8 mouse cellular contexts compared by ENCODE assay signal in genomic region chr9:44135731-44136411, GRCm38 (mm10). TPM values are rescaled to one million over a fixed set of nuclear protein-coding genes. Genes with fewer than 3 reads are reported as not detected.
DNase-seq lines count a peak whose midpoint lies in the region; ATAC-seq lines count a peak whose summit lies in the region.

No protein-coding gene starts in this region.

- H3K9ac ChIP-seq in midbrain, embryonic 16.5 days (ENCODE audit: low read depth, low read length): no peak overlapping the region
- peak overlapping the region; percentile 77 for H3K9ac ChIP-seq in embryonic facial prominence, embryonic 13.5 days
- H3K9ac ChIP-seq in stomach, embryonic 14.5 days (replicated peaks; ENCODE audit: low read depth, low read length): peak overlapping the region; percentile 52

- peak overlapping the region; percentile 59 for H3K4me3 ChIP-seq in midbrain, embryonic 10.5 days
- no peak overlapping the region for H3K4me3 ChIP-seq in midbrain, embryonic 16.5 days (ENCODE audit: low read depth, low read length)
- H3K4me3 ChIP-seq in embryonic facial prominence, embryonic 13.5 days: peak overlapping the region; percentile 67
- H3K4me3 ChIP-seq in limb, embryonic 10.5 days: peak overlapping the region; percentile 63
- peak overlapping the region; percentile 62 for H3K4me3 ChIP-seq in stomach, embryonic 14.5 days (ENCODE audit: low read depth, low read length)

- DNase-seq in midbrain, embryonic 10.5 days (ENCODE audit: low spot score): no peak
- no peak for DNase-seq in limb, embryonic 10.5 days (ENCODE audit: low spot score)
- no peak for DNase-seq in adrenal gland, postnatal 4 days (ENCODE audit: low spot score in 2 of 2)
- no peak for DNase-seq in layer of hippocampus, postnatal 10 days (ENCODE audit: low spot score in 2 of 2)
- no peak for DNase-seq in frontal cortex, postnatal 25 days (ENCODE audit: low spot score in 2 of 2)

- no peak overlapping the region for H3K4me2 ChIP-seq in midbrain, embryonic 16.5 days (ENCODE audit: low read length)
- peak overlapping the region; percentile 83 for H3K4me2 ChIP-seq in embryonic facial prominence, embryonic 13.5 days
- peak overlapping the region; percentile 82 for H3K4me2 ChIP-seq in stomach, embryonic 14.5 days (replicated peaks; ENCODE audit: low read depth, low read length)

- H3K27me3 ChIP-seq in midbrain, embryonic 10.5 days (ENCODE audit: low read depth, poor library complexity, severe bottlenecking): peaks cover 66% of the 10 kb centered on the region
- H3K27me3 ChIP-seq in midbrain, embryonic 16.5 days (ENCODE audit: control insufficient read depth, insufficient read depth, low read depth, low read length): peaks cover 35% of the 10 kb centered on the region
- H3K27me3 ChIP-seq in embryonic facial prominence, embryonic 13.5 days: peaks cover 43% of the 10 kb centered on the region
- peaks cover 66% of the 10 kb centered on the region for H3K27me3 ChIP-seq in limb, embryonic 10.5 days (ENCODE audit: low read depth, poor library complexity, severe bottlenecking)
- H3K27me3 ChIP-seq in stomach, embryonic 14.5 days (ENCODE audit: control insufficient read depth, insufficient read depth, low read length): no peaks in the 10 kb centered on the region

- 69% methylated on average over 7 of the region's 7 CpGs for WGBS in midbrain, embryonic 10.5 days
- WGBS in midbrain, embryonic 16.5 days: 59% methylated on average over 7 of the region's 7 CpGs
- 43% methylated on average over 7 of the region's 7 CpGs for WGBS in embryonic facial prominence, embryonic 13.5 days
- 66% methylated on average over 7 of the region's 7 CpGs for WGBS in limb, embryonic 10.5 days
- 46% methylated on average over 7 of the region's 7 CpGs for WGBS in stomach, embryonic 14.5 days

- H3K36me3 ChIP-seq in midbrain, embryonic 10.5 days: peaks cover 27% of the 10 kb centered on the region
- no peaks in the 10 kb centered on the region for H3K36me3 ChIP-seq in midbrain, embryonic 16.5 days (ENCODE audit: control insufficient read depth, insufficient read depth, low read length)
- H3K36me3 ChIP-seq in embryonic facial prominence, embryonic 13.5 days: peaks cover 30% of the 10 kb centered on the region
- 0 out of 2 replicates have a peak, but pooled peaks cover 18% of the 10 kb centered on the region for H3K36me3 ChIP-seq in limb, embryonic 10.5 days
- H3K36me3 ChIP-seq in stomach, embryonic 14.5 days (ENCODE audit: control insufficient read depth, insufficient read depth, low read length): peaks cover 11% of the 10 kb centered on the region

- no peak for ATAC-seq in midbrain, embryonic 16.5 days
- no peak for ATAC-seq in embryonic facial prominence, embryonic 13.5 days (ENCODE audit: insufficient number of reproducible peaks, insufficient read depth, low FRiP score, low TSS enrichment, low read depth)
- no peak for ATAC-seq in stomach, embryonic 14.5 days (ENCODE audit: insufficient number of reproducible peaks, insufficient read depth, low FRiP score, low read depth)

- H3K27ac ChIP-seq in midbrain, embryonic 10.5 days (replicated peaks): peak overlapping the region; percentile 78; the same call in 1 of the 2 replicates
- H3K27ac ChIP-seq in midbrain, embryonic 16.5 days (ENCODE audit: low read length): no peak overlapping the region
- peak overlapping the region; percentile 68 for H3K27ac ChIP-seq in embryonic facial prominence, embryonic 13.5 days
- peak overlapping the region; percentile 73; the same call in 1 of the 2 replicates for H3K27ac ChIP-seq in limb, embryonic 10.5 days
- peak overlapping the region; percentile 70; the same call in 1 of the 2 replicates for H3K27ac ChIP-seq in stomach, embryonic 14.5 days (ENCODE audit: low read length)

- no peaks in the 10 kb centered on the region for H3K9me3 ChIP-seq in midbrain, embryonic 10.5 days (replicated peaks)
- H3K9me3 ChIP-seq in midbrain, embryonic 16.5 days (replicated peaks; ENCODE audit: control insufficient read depth, low read length, poor library complexity, severe bottlenecking): no peaks in the 10 kb centered on the region
- no peaks in the 10 kb centered on the region for H3K9me3 ChIP-seq in embryonic facial prominence, embryonic 13.5 days
- no peaks in the 10 kb centered on the region for H3K9me3 ChIP-seq in limb, embryonic 10.5 days (replicated peaks)
- no peaks in the 10 kb centered on the region for H3K9me3 ChIP-seq in stomach, embryonic 14.5 days (ENCODE audit: control insufficient read depth, low read depth, low read length)

- H3K4me1 ChIP-seq in midbrain, embryonic 10.5 days: peaks cover 54% of the 10 kb centered on the region
- peaks cover 15% of the 10 kb centered on the region for H3K4me1 ChIP-seq in midbrain, embryonic 16.5 days (ENCODE audit: control insufficient read depth, insufficient read depth, low read length)
- H3K4me1 ChIP-seq in embryonic facial prominence, embryonic 13.5 days: peaks cover 44% of the 10 kb centered on the region
- peaks cover 58% of the 10 kb centered on the region for H3K4me1 ChIP-seq in limb, embryonic 10.5 days
- H3K4me1 ChIP-seq in stomach, embryonic 14.5 days (ENCODE audit: control insufficient read depth, insufficient read depth, low read length): peaks cover 34% of the 10 kb centered on the region

RNA-seq across cellular contexts. Expression of gene Mcam, which starts 1.6 kb away (rescaled TPM):
- 12.0 and 13.7 TPM in 2 replicates for polyA plus RNA-seq in midbrain, embryonic 10.5 days (2016; fragmentation: Nextera tagmentation; extraction: Ambion mirVana)
- 9.6 and 10.5 TPM in 2 replicates for polyA plus RNA-seq in midbrain, embryonic 16.5 days (2015; fragmentation: Nextera tagmentation; extraction: Ambion mirVana)
- 25.6 and 28.9 TPM in 2 replicates for polyA plus RNA-seq in embryonic facial prominence, embryonic 13.5 days (2015; fragmentation: Nextera tagmentation; extraction: Ambion mirVana)
- polyA plus RNA-seq in limb, embryonic 10.5 days (2016; fragmentation: Nextera tagmentation; extraction: Ambion mirVana): 9.8 and 10.1 TPM in 2 replicates
- polyA plus RNA-seq in stomach, embryonic 14.5 days (2014; fragmentation: Nextera tagmentation; extraction: Ambion mirVana): 53.0 and 54.3 TPM in 2 replicates
- total RNA-seq in adrenal gland, postnatal 4 days (2021): 10 to 100 TPM; 92.8 to 97.0 TPM
- 10 to 100 TPM; 18.8 to 21.8 TPM for total RNA-seq in layer of hippocampus, postnatal 10 days (2021)

RNA-seq across cellular contexts. Expression of gene Rnf26, which starts 22.6 kb away (rescaled TPM):
- polyA plus RNA-seq in midbrain, embryonic 10.5 days (2016; fragmentation: Nextera tagmentation; extraction: Ambion mirVana): 81.3 and 81.5 TPM in 2 replicates
- 25.6 and 26.0 TPM in 2 replicates for polyA plus RNA-seq in midbrain, embryonic 16.5 days (2015; fragmentation: Nextera tagmentation; extraction: Ambion mirVana)
- polyA plus RNA-seq in embryonic facial prominence, embryonic 13.5 days (2015; fragmentation: Nextera tagmentation; extraction: Ambion mirVana): 73.3 and 80.1 TPM in 2 replicates
- polyA plus RNA-seq in limb, embryonic 10.5 days (2016; fragmentation: Nextera tagmentation; extraction: Ambion mirVana): 88.1 and 97.0 TPM in 2 replicates
- polyA plus RNA-seq in stomach, embryonic 14.5 days (2014; fragmentation: Nextera tagmentation; extraction: Ambion mirVana): 61.7 and 66.7 TPM in 2 replicates
- 10 to 100 TPM; 42.5 to 45.8 TPM for total RNA-seq in adrenal gland, postnatal 4 days (2021)
- total RNA-seq in layer of hippocampus, postnatal 10 days (2021): 10 to 100 TPM; 30.5 to 30.6 TPM

RNA-seq across cellular contexts. Expression of gene Gm49380, which starts 22.6 kb away (rescaled TPM):
- polyA plus RNA-seq in midbrain, embryonic 10.5 days (2016; fragmentation: Nextera tagmentation; extraction: Ambion mirVana): 0.35 and 0.63 TPM in 2 replicates
- polyA plus RNA-seq in midbrain, embryonic 16.5 days (2015; fragmentation: Nextera tagmentation; extraction: Ambion mirVana): 0.10 and 0.15 TPM in 2 replicates
- polyA plus RNA-seq in embryonic facial prominence, embryonic 13.5 days (2015; fragmentation: Nextera tagmentation; extraction: Ambion mirVana): 0.30 and 0.48 TPM in 2 replicates
- polyA plus RNA-seq in limb, embryonic 10.5 days (2016; fragmentation: Nextera tagmentation; extraction: Ambion mirVana): 0.10 and 0.35 TPM in 2 replicates
- 0.43 and 0.52 TPM in 2 replicates for polyA plus RNA-seq in stomach, embryonic 14.5 days (2014; fragmentation: Nextera tagmentation; extraction: Ambion mirVana)
- under 1 TPM; 0.11 to 0.51 TPM for total RNA-seq in adrenal gland, postnatal 4 days (2021)
- total RNA-seq in layer of hippocampus, postnatal 10 days (2021): under 1 TPM in 1 of 2 experiments, not detected in 1; 0.43 TPM

RNA-seq across cellular contexts. Expression of gene C1qtnf5, which starts 28.8 kb away (rescaled TPM):
- polyA plus RNA-seq in midbrain, embryonic 10.5 days (2016; fragmentation: Nextera tagmentation; extraction: Ambion mirVana): 0.29 and 0.93 TPM in 2 replicates
- 4.6 and 5.5 TPM in 2 replicates for polyA plus RNA-seq in midbrain, embryonic 16.5 days (2015; fragmentation: Nextera tagmentation; extraction: Ambion mirVana)
- 1.5 and 2.8 TPM in 2 replicates for polyA plus RNA-seq in embryonic facial prominence, embryonic 13.5 days (2015; fragmentation: Nextera tagmentation; extraction: Ambion mirVana)
- 0.24 TPM in 1 of 2 replicates, not detected in the other for polyA plus RNA-seq in limb, embryonic 10.5 days (2016; fragmentation: Nextera tagmentation; extraction: Ambion mirVana)
- polyA plus RNA-seq in stomach, embryonic 14.5 days (2014; fragmentation: Nextera tagmentation; extraction: Ambion mirVana): 2.3 and 2.8 TPM in 2 replicates
- total RNA-seq in adrenal gland, postnatal 4 days (2021): 10 to 100 TPM in 1 of 2 experiments, 1 to 10 TPM in 1; 9.7 to 17.4 TPM
- total RNA-seq in layer of hippocampus, postnatal 10 days (2021): 10 to 100 TPM; 16.0 to 17.6 TPM

RNA-seq across cellular contexts. Expression of gene Mfrp, which starts 34.3 kb away (rescaled TPM):
- 0.07 and 0.17 TPM in 2 replicates for polyA plus RNA-seq in midbrain, embryonic 10.5 days (2016; fragmentation: Nextera tagmentation; extraction: Ambion mirVana)
- polyA plus RNA-seq in midbrain, embryonic 16.5 days (2015; fragmentation: Nextera tagmentation; extraction: Ambion mirVana): 0.15 and 0.16 TPM in 2 replicates
- 0.21 and 0.39 TPM in 2 replicates for polyA plus RNA-seq in embryonic facial prominence, embryonic 13.5 days (2015; fragmentation: Nextera tagmentation; extraction: Ambion mirVana)
- 0.13 and 0.14 TPM in 2 replicates for polyA plus RNA-seq in limb, embryonic 10.5 days (2016; fragmentation: Nextera tagmentation; extraction: Ambion mirVana)
- polyA plus RNA-seq in stomach, embryonic 14.5 days (2014; fragmentation: Nextera tagmentation; extraction: Ambion mirVana): 0.26 and 0.28 TPM in 2 replicates
- under 1 TPM in 1 of 2 experiments, not detected in 1; 0.17 TPM for total RNA-seq in adrenal gland, postnatal 4 days (2021)
- 1 to 10 TPM in 1 of 2 experiments, not detected in 1; 2.4 TPM for total RNA-seq in layer of hippocampus, postnatal 10 days (2021)
